ENCODE assay signal across 9 mouse cellular contexts in the genomic region with DNA sequence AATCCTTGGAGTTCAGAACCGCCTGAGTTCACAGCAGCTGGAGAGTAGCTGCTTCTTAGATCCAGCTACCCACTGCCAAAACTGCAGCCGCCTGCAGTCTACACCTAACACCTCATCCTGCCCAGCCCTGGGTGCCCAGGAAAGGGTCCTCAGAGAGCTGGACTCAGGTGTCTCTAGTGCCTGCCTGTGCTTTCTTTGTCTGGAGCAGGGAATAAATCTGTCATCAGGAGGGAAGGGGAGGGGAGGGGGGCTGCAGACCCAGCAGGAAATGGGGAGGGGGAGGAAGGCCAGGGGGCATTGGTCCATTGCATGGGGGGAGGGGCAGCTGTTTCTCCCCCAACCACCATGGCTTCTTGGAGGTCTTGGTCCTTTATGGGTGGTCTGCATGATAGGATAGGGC. TPM values are rescaled to one million over a fixed set of nuclear protein-coding genes. Genes with fewer than 3 reads are reported as not detected.
DNase-seq lines count a peak whose midpoint lies in the region; ATAC-seq and TF ChIP-seq lines count a peak whose summit lies in the region.
"Had no signal": no experiment of that assay in that cellular context is flagged by ENCODE, and none has a peak within 500 bp of the region (broad histone marks: within the 10 kb centered on the region; RNA-seq: fewer than 3 reads in every experiment).

No protein-coding gene starts in this region.

- H3K9me3 ChIP-seq in forebrain, embryonic 10.5 days = no peaks in the 10 kb centered on the region
- no peaks in the 10 kb centered on the region for H3K9me3 ChIP-seq in forebrain, postnatal 0 days (ENCODE audit: low read length)
- H3K9me3 ChIP-seq in liver, embryonic 16.5 days (replicated peaks; ENCODE audit: control insufficient read depth, low read length) = no peaks in the 10 kb centered on the region

- H3K4me2 ChIP-seq in forebrain, postnatal 0 days (ENCODE audit: low read depth) = no peak overlapping the region
- H3K4me2 ChIP-seq in liver, embryonic 16.5 days (ENCODE audit: low read depth, low read length) = peak overlapping the region; percentile 85; the same call in 1 of the 2 replicates

- no peak for TF ChIP-seq CTCF in forebrain, postnatal 0 days (IDR thresholded peaks at IDR 0.05; ENCODE audit: low read depth)

- peaks cover 26% of the 10 kb centered on the region for H3K36me3 ChIP-seq in forebrain, embryonic 10.5 days (replicated peaks)
- H3K36me3 ChIP-seq in forebrain, postnatal 0 days (ENCODE audit: insufficient read depth) = peaks cover 12% of the 10 kb centered on the region
- no peaks in the 10 kb centered on the region for H3K36me3 ChIP-seq in liver, embryonic 16.5 days (ENCODE audit: control insufficient read depth, insufficient read depth)

- WGBS in forebrain, embryonic 10.5 days = 2% methylated on average over 2 of the region's 2 CpGs
- 6% methylated on average over 2 of the region's 2 CpGs for WGBS in forebrain, postnatal 0 days
- WGBS in liver, embryonic 16.5 days (ENCODE audit: insufficient replicate concordance) = 11% methylated on average over 2 of the region's 2 CpGs

- peaks cover 57% of the 10 kb centered on the region for H3K27me3 ChIP-seq in forebrain, embryonic 10.5 days (ENCODE audit: poor library complexity, severe bottlenecking)
- H3K27me3 ChIP-seq in forebrain, postnatal 0 days (ENCODE audit: insufficient read depth, low read length) = peaks cover 11% of the 10 kb centered on the region
- peaks cover 48% of the 10 kb centered on the region for H3K27me3 ChIP-seq in liver, embryonic 16.5 days (ENCODE audit: control insufficient read depth, insufficient read depth, low read depth, low read length)

- H3K4me1 ChIP-seq in forebrain, embryonic 10.5 days = peaks cover 77% of the 10 kb centered on the region
- H3K4me1 ChIP-seq in forebrain, postnatal 0 days (ENCODE audit: insufficient read depth) = peaks cover 11% of the 10 kb centered on the region; the same call in 1 of the 2 replicates
- peaks cover 33% of the 10 kb centered on the region for H3K4me1 ChIP-seq in liver, embryonic 16.5 days (ENCODE audit: control insufficient read depth, low read depth, low read length)

- no peak for ATAC-seq in forebrain, postnatal 0 days
- ATAC-seq in liver, embryonic 16.5 days (ENCODE audit: low read depth) = no peak
- no peak for ATAC-seq in granulocyte monocyte progenitor cell, adult 5-6 weeks (replicated peaks; ENCODE audit: poor library complexity, severe bottlenecking)

- H3K4me3 ChIP-seq in forebrain, embryonic 10.5 days = peak overlapping the region; percentile 75
- H3K4me3 ChIP-seq in forebrain, postnatal 0 days (ENCODE audit: low read depth, low read length) = no peak overlapping the region
- no peak overlapping the region for H3K4me3 ChIP-seq in liver, embryonic 16.5 days (ENCODE audit: low read depth, low read length)

- no peak overlapping the region for H3K9ac ChIP-seq in forebrain, postnatal 0 days
- H3K9ac ChIP-seq in liver, embryonic 16.5 days (ENCODE audit: low read depth, low read length) = no peak overlapping the region

- peak overlapping the region; percentile 89 for H3K27ac ChIP-seq in forebrain, embryonic 10.5 days
- H3K27ac ChIP-seq in forebrain, postnatal 0 days (ENCODE audit: low read depth, low read length) = no peak overlapping the region
- no peak overlapping the region for H3K27ac ChIP-seq in liver, embryonic 16.5 days (ENCODE audit: low read length)
- H3K27ac ChIP-seq: layer of hippocampus, adult 2 months had no signal

- no peak for DNase-seq in forebrain, embryonic 10.5 days (ENCODE audit: extremely low spot score, low spot score)
- DNase-seq in forebrain, postnatal 0 days = no peak
- peak; percentile 48 for DNase-seq in lung, postnatal 10 days
- no peak for DNase-seq in lung, adult 18-20 months
- no peak for DNase-seq in adrenal gland, postnatal 4 days (ENCODE audit: low spot score in 2 of 2)
- DNase-seq in right cerebral cortex, adult 2 months (ENCODE audit: low spot score in 2 of 2) = no peak

RNA-seq across cellular contexts. Expression of a gene that starts 1.0 kb away (rescaled TPM):
- polyA plus RNA-seq in forebrain, embryonic 10.5 days (2016; fragmentation: Nextera tagmentation; extraction: Ambion mirVana) = 12.3 and 15.6 TPM in 2 replicates
- 0.38 and 0.52 TPM in 2 replicates for total RNA-seq in forebrain, postnatal 0 days (2014; rRNA removed)
- polyA plus RNA-seq in forebrain, postnatal 0 days (2015; fragmentation: Nextera tagmentation; extraction: Ambion mirVana) = 1.3 and 2.6 TPM in 2 replicates
- polyA plus RNA-seq in liver, embryonic 16.5 days (2015; fragmentation: Nextera tagmentation; extraction: Ambion mirVana) = 0.34 and 0.66 TPM in 2 replicates
- not detected in 2 replicates for total RNA-seq in granulocyte monocyte progenitor cell, adult 5-6 weeks (2014; fragmentation: Nextera tagmentation)
- not detected in 2 replicates for total RNA-seq in granulocyte monocyte progenitor cell, adult 5-6 weeks (2017)
- total RNA-seq in adrenal gland, postnatal 4 days (2021) = 10 to 100 TPM in 1 of 2 experiments, 1 to 10 TPM in 1; 3.7 to 15.0 TPM
- total RNA-seq: layer of hippocampus, adult 2 months had no signal

RNA-seq across cellular contexts. Expression of a gene that starts 22.9 kb away (rescaled TPM):
- polyA plus RNA-seq in forebrain, embryonic 10.5 days (2016; fragmentation: Nextera tagmentation; extraction: Ambion mirVana) = 12.9 and 18.5 TPM in 2 replicates
- total RNA-seq in forebrain, postnatal 0 days (2014; rRNA removed) = 22.9 and 30.4 TPM in 2 replicates
- polyA plus RNA-seq in forebrain, postnatal 0 days (2015; fragmentation: Nextera tagmentation; extraction: Ambion mirVana) = 16.2 and 22.7 TPM in 2 replicates
- 1.6 and 2.2 TPM in 2 replicates for polyA plus RNA-seq in liver, embryonic 16.5 days (2015; fragmentation: Nextera tagmentation; extraction: Ambion mirVana)
- total RNA-seq in granulocyte monocyte progenitor cell, adult 5-6 weeks (2014; fragmentation: Nextera tagmentation) = 1.8 and 10.4 TPM in 2 replicates
- total RNA-seq in granulocyte monocyte progenitor cell, adult 5-6 weeks (2017) = 3.6 and 4.6 TPM in 2 replicates
- total RNA-seq in adrenal gland, postnatal 4 days (2021) = 10 to 100 TPM; 26.2 to 28.6 TPM

RNA-seq across cellular contexts. Expression of a gene that starts 46.3 kb away (rescaled TPM):
- polyA plus RNA-seq in forebrain, embryonic 10.5 days (2016; fragmentation: Nextera tagmentation; extraction: Ambion mirVana) = 65.3 and 73.4 TPM in 2 replicates
- 179 TPM in 2 replicates for total RNA-seq in forebrain, postnatal 0 days (2014; rRNA removed)
- 251 and 275 TPM in 2 replicates for polyA plus RNA-seq in forebrain, postnatal 0 days (2015; fragmentation: Nextera tagmentation; extraction: Ambion mirVana)
- 51.0 and 54.0 TPM in 2 replicates for polyA plus RNA-seq in liver, embryonic 16.5 days (2015; fragmentation: Nextera tagmentation; extraction: Ambion mirVana)
- 112 and 132 TPM in 2 replicates for total RNA-seq in granulocyte monocyte progenitor cell, adult 5-6 weeks (2014; fragmentation: Nextera tagmentation)
- total RNA-seq in granulocyte monocyte progenitor cell, adult 5-6 weeks (2017) = 47.1 and 47.3 TPM in 2 replicates
- total RNA-seq in adrenal gland, postnatal 4 days (2021) = 100 to 1,000 TPM; 103 to 113 TPM

RNA-seq across cellular contexts. Expression of a gene that starts 48.3 kb away (rescaled TPM):
- 23.3 and 23.9 TPM in 2 replicates for polyA plus RNA-seq in forebrain, embryonic 10.5 days (2016; fragmentation: Nextera tagmentation; extraction: Ambion mirVana)
- 66.6 and 80.6 TPM in 2 replicates for total RNA-seq in forebrain, postnatal 0 days (2014; rRNA removed)
- polyA plus RNA-seq in forebrain, postnatal 0 days (2015; fragmentation: Nextera tagmentation; extraction: Ambion mirVana) = 74.6 and 106 TPM in 2 replicates
- polyA plus RNA-seq in liver, embryonic 16.5 days (2015; fragmentation: Nextera tagmentation; extraction: Ambion mirVana) = 2.8 and 5.9 TPM in 2 replicates
- not detected in 2 replicates for total RNA-seq in granulocyte monocyte progenitor cell, adult 5-6 weeks (2014; fragmentation: Nextera tagmentation)
- total RNA-seq in granulocyte monocyte progenitor cell, adult 5-6 weeks (2017) = not detected in 2 replicates
- total RNA-seq in adrenal gland, postnatal 4 days (2021) = 10 to 100 TPM; 88.4 to 89.4 TPM
